Mouse (Mus musculus): Measurements from ENCODE around the gene Herc2.

- no peak for TF ChIP-seq CTCF (IDR thresholded peaks at IDR 0.05; ENCODE audit: low read depth)
- no peak for TF ChIP-seq EP300 (IDR thresholded peaks at IDR 0.05; ENCODE audit: low read depth)
Observed at GRCm38 (mm10) chr7:56177371-56177770, 127.4 kb downstream of the Herc2 start.

Data from heart, postnatal 0 days (tissue).